Comparison of ENCODE assay signal across 9 mouse cellular contexts in genomic region chr1:88839977-88840628, GRCm38 (mm10).
DNase-seq lines count a peak whose midpoint lies in the region; ATAC-seq and TF ChIP-seq lines count a peak whose summit lies in the region.
"Had no signal": no experiment of that assay in that cellular context is flagged by ENCODE, and none has a peak within 500 bp of the region (broad histone marks: within the 10 kb centered on the region; RNA-seq: fewer than 3 reads in every experiment).

No protein-coding gene starts in this region.

- no peaks in the 10 kb centered on the region for H3K36me3 ChIP-seq in ES-Bruce4 (ENCODE audit: control insufficient read depth, insufficient read depth, low read length, poor library complexity, severe bottlenecking)
- no peaks in the 10 kb centered on the region for H3K36me3 ChIP-seq in forebrain, embryonic 15.5 days
- H3K36me3 ChIP-seq in limb, embryonic 15.5 days = no peaks in the 10 kb centered on the region
- H3K36me3 ChIP-seq in lung, postnatal 0 days (ENCODE audit: insufficient read depth, low read length) = no peaks in the 10 kb centered on the region
- H3K36me3 ChIP-seq: G1E had no signal

- peak; percentile 77 for ATAC-seq in forebrain, embryonic 15.5 days (replicated peaks)
- no peak for ATAC-seq in limb, embryonic 15.5 days (ENCODE audit: insufficient number of reproducible peaks, low FRiP score, low TSS enrichment, low read depth)
- no peak for ATAC-seq in lung, postnatal 0 days

- H3K4me1 ChIP-seq in ES-Bruce4 (ENCODE audit: control insufficient read depth, insufficient read depth, low read length) = peaks cover 9% of the 10 kb centered on the region
- H3K4me1 ChIP-seq in cerebellum, adult 2 months (ENCODE audit: control insufficient read depth, insufficient read depth, low read length) = peaks cover 17% of the 10 kb centered on the region
- peaks cover 20% of the 10 kb centered on the region for H3K4me1 ChIP-seq in forebrain, embryonic 15.5 days
- H3K4me1 ChIP-seq in limb, embryonic 15.5 days = peaks cover 12% of the 10 kb centered on the region; the same call in 1 of the 2 replicates
- no peaks in the 10 kb centered on the region for H3K4me1 ChIP-seq in lung, postnatal 0 days (ENCODE audit: insufficient read depth, low read depth, low read length)

- peak; percentile 46 to 47 for DNase-seq in cerebellum, adult 2 months
- no peak for DNase-seq in urinary bladder, postnatal 25 days (ENCODE audit: low spot score)
- no peak for DNase-seq in natural killer cell, adult 2 months (ENCODE audit: low spot score in 2 of 2)
- DNase-seq in lung, postnatal 0 days (ENCODE audit: low spot score) = no peak
- no peak for DNase-seq in ovary, postnatal 36 days (ENCODE audit: low spot score)

- WGBS in cerebellum, adult 2 months = 42% methylated on average over 9 of the region's 9 CpGs
- WGBS in forebrain, embryonic 15.5 days = 7% methylated on average over 9 of the region's 9 CpGs
- WGBS in limb, embryonic 15.5 days = 63% methylated on average over 9 of the region's 9 CpGs
- 64% methylated on average over 9 of the region's 9 CpGs for WGBS in lung, postnatal 0 days

- H3K4me3 ChIP-seq in ES-Bruce4 (ENCODE audit: low read depth, low read length) = no peak overlapping the region
- H3K4me3 ChIP-seq in cerebellum, adult 2 months (replicated peaks; ENCODE audit: insufficient read depth, low read depth, low read length) = no peak overlapping the region
- H3K4me3 ChIP-seq in forebrain, embryonic 15.5 days = no peak overlapping the region
- H3K4me3 ChIP-seq in limb, embryonic 15.5 days = no peak overlapping the region
- no peak overlapping the region for H3K4me3 ChIP-seq in lung, postnatal 0 days (ENCODE audit: low read depth, low read length)

- no peak overlapping the region for H3K4me2 ChIP-seq in forebrain, embryonic 15.5 days (replicated peaks)
- no peak overlapping the region for H3K4me2 ChIP-seq in limb, embryonic 15.5 days
- H3K4me2 ChIP-seq in lung, postnatal 0 days (replicated peaks; ENCODE audit: low read depth, low read length) = no peak overlapping the region

- TF ChIP-seq CTCF in ES-Bruce4 (IDR thresholded peaks at IDR 0.05; ENCODE audit: low read depth, low read length) = no peak
- no peak for TF ChIP-seq CTCF in cerebellum, adult 2 months (IDR thresholded peaks at IDR 0.05; ENCODE audit: borderline replicate concordance, insufficient read depth, low read depth, low read length)
- no peak for TF ChIP-seq CTCF in lung, postnatal 0 days (IDR thresholded peaks at IDR 0.05)

- H3K27me3 ChIP-seq in ES-Bruce4 (ENCODE audit: control insufficient read depth, insufficient read depth, low read length, poor library complexity, severe bottlenecking) = no peaks in the 10 kb centered on the region
- no peaks in the 10 kb centered on the region for H3K27me3 ChIP-seq in cerebellum, adult 2 months (ENCODE audit: control insufficient read depth, insufficient read depth, low read length)
- H3K27me3 ChIP-seq in forebrain, embryonic 15.5 days = no peaks in the 10 kb centered on the region
- H3K27me3 ChIP-seq in limb, embryonic 15.5 days = no peaks in the 10 kb centered on the region
- H3K27me3 ChIP-seq in lung, postnatal 0 days (replicated peaks; ENCODE audit: insufficient read depth, low read length) = no peaks in the 10 kb centered on the region

- TF ChIP-seq EP300 in ES-Bruce4 (IDR thresholded peaks at IDR 0.05; ENCODE audit: insufficient read depth, low read depth, low read length) = peak; percentile 75; the same call in 1 of the 2 replicates
- TF ChIP-seq EP300 in lung, postnatal 0 days (IDR thresholded peaks at IDR 0.05) = no peak

- H3K27ac ChIP-seq in ES-Bruce4 (ENCODE audit: insufficient read depth, low read length) = peak overlapping the region; percentile 75
- H3K27ac ChIP-seq in cerebellum, adult 2 months (ENCODE audit: insufficient read depth, low read length) = peak overlapping the region; percentile 64; the same call in 1 of the 2 replicates
- peak overlapping the region; percentile 66 for H3K27ac ChIP-seq in forebrain, embryonic 15.5 days (replicated peaks)
- H3K27ac ChIP-seq in limb, embryonic 15.5 days = peak overlapping the region; percentile 47; the same call in 1 of the 2 replicates
- no peak overlapping the region for H3K27ac ChIP-seq in lung, postnatal 0 days (ENCODE audit: low read length)

- no peak for TF ChIP-seq POLR2A in ES-Bruce4 (IDR thresholded peaks at IDR 0.05; ENCODE audit: insufficient read depth, low read length)
- TF ChIP-seq POLR2A in cerebellum, adult 2 months (IDR thresholded peaks at IDR 0.05; ENCODE audit: borderline replicate concordance, insufficient read depth, low read length) = no peak

- no peaks in the 10 kb centered on the region for H3K9me3 ChIP-seq in ES-Bruce4 (replicated peaks; ENCODE audit: control insufficient read depth, insufficient read depth, low read length, poor library complexity, severe bottlenecking)
- H3K9me3 ChIP-seq in forebrain, embryonic 15.5 days = no peaks in the 10 kb centered on the region
- H3K9me3 ChIP-seq in limb, embryonic 15.5 days = no peaks in the 10 kb centered on the region
- no peaks in the 10 kb centered on the region for H3K9me3 ChIP-seq in lung, postnatal 0 days (ENCODE audit: low read length)

- no peak overlapping the region for H3K9ac ChIP-seq in ES-Bruce4 (ENCODE audit: low read depth, poor library complexity, severe bottlenecking)
- H3K9ac ChIP-seq in forebrain, embryonic 15.5 days (replicated peaks) = peak overlapping the region; percentile 14; the same call in 1 of the 2 replicates
- H3K9ac ChIP-seq in limb, embryonic 15.5 days = no peak overlapping the region
- no peak overlapping the region for H3K9ac ChIP-seq in lung, postnatal 0 days (replicated peaks; ENCODE audit: low read depth)

Comparison
In these comparisons a context has a peak if more than half of its experiments do, and no peak if none do; other contexts are left out.
1. DNase-seq: peak in cerebellum, adult 2 months (2 of 2); none in urinary bladder, postnatal 25 days (single experiment), natural killer cell, adult 2 months (0 of 2), lung, postnatal 0 days (single experiment) and ovary, postnatal 36 days (single experiment).